Comparison of ENCODE assay signal across 8 mouse cellular contexts in genomic region chr3:36612687-36613086, GRCm38 (mm10). TPM values are rescaled to one million over a fixed set of nuclear protein-coding genes. Genes with fewer than 3 reads are reported as not detected.
A peak's percentile ranks its signal among the peaks of the same experiment; 100 is the strongest.
DNase-seq lines count a peak whose midpoint lies in the region; ATAC-seq and TF ChIP-seq lines count a peak whose summit lies in the region.

No protein-coding gene starts in this region.

- ATAC-seq in limb, embryonic 11.5 days (ENCODE audit: insufficient number of reproducible peaks, low FRiP score, low TSS enrichment, low read depth), result peak; percentile 40; the same call in 1 of the 2 replicates
- peak; percentile 47 for ATAC-seq in neural tube, embryonic 14.5 days (ENCODE audit: low read depth)

- H3K9ac ChIP-seq in limb, embryonic 11.5 days (ENCODE audit: low read length), result peak overlapping the region; percentile 75
- peak overlapping the region; percentile 86 for H3K9ac ChIP-seq in neural tube, embryonic 14.5 days (replicated peaks; ENCODE audit: low read depth, low read length)

- TF ChIP-seq POLR2A in spleen, adult 2 months (IDR thresholded peaks at IDR 0.05; ENCODE audit: low read depth, low read length), result no peak

- no peaks in the 10 kb centered on the region; the same call in 1 of the 2 replicates for H3K4me1 ChIP-seq in spleen, adult 2 months (ENCODE audit: control insufficient read depth, insufficient read depth, insufficient read length)
- no peaks in the 10 kb centered on the region for H3K4me1 ChIP-seq in limb, embryonic 11.5 days (ENCODE audit: control insufficient read depth, insufficient read depth, low read length)
- H3K4me1 ChIP-seq in neural tube, embryonic 14.5 days (ENCODE audit: control insufficient read depth, insufficient read depth, low read length), result no peaks in the 10 kb centered on the region; the same call in 1 of the 2 replicates

- DNase-seq in adrenal gland, postnatal 14 days, result peak; percentile 4
- DNase-seq in adrenal gland, postnatal 4 days (ENCODE audit: low spot score in 2 of 2), result no peak
- DNase-seq in spleen, adult 2 months (ENCODE audit: low read depth in 1 of 2, low spot score in 2 of 2), result no peak
- no peak for DNase-seq in spleen, postnatal 10 days (ENCODE audit: low spot score in 2 of 2)
- no peak for DNase-seq in limb, embryonic 11.5 days (ENCODE audit: low spot score)
- no peak for DNase-seq in gastrocnemius, postnatal 10 days
- no peak for DNase-seq in urinary bladder, postnatal 36 days (ENCODE audit: low spot score in 2 of 2)

- no peak overlapping the region for H3K27ac ChIP-seq in spleen, adult 2 months (ENCODE audit: insufficient read depth, low read length)
- H3K27ac ChIP-seq in limb, embryonic 11.5 days (replicated peaks; ENCODE audit: low read depth, low read length), result no peak overlapping the region
- peak overlapping the region; percentile 72 for H3K27ac ChIP-seq in neural tube, embryonic 14.5 days (ENCODE audit: low read depth, low read length)

- H3K27me3 ChIP-seq in spleen, adult 2 months (ENCODE audit: control insufficient read depth, insufficient read depth, low read length), result no peaks in the 10 kb centered on the region
- no peaks in the 10 kb centered on the region for H3K27me3 ChIP-seq in limb, embryonic 11.5 days (ENCODE audit: control insufficient read depth, insufficient read depth, low read length)
- H3K27me3 ChIP-seq in neural tube, embryonic 14.5 days (ENCODE audit: control insufficient read depth, insufficient read depth, low read length), result no peaks in the 10 kb centered on the region

- H3K4me2 ChIP-seq in limb, embryonic 11.5 days (ENCODE audit: low read depth, severe bottlenecking), result peak overlapping the region; percentile 69
- peak overlapping the region; percentile 68 for H3K4me2 ChIP-seq in neural tube, embryonic 14.5 days (ENCODE audit: low read depth, low read length)

- TF ChIP-seq CTCF in spleen, adult 2 months (IDR thresholded peaks at IDR 0.05; ENCODE audit: extremely low read depth, insufficient read depth, insufficient read length, insufficient replicate concordance), result no peak

- WGBS in spleen, adult 2 months, result 42% methylated on average over 6 of the region's 6 CpGs
- 5% methylated on average over 6 of the region's 6 CpGs for WGBS in limb, embryonic 11.5 days
- 6% methylated on average over 6 of the region's 6 CpGs for WGBS in neural tube, embryonic 14.5 days

- no peaks in the 10 kb centered on the region for H3K36me3 ChIP-seq in spleen, adult 2 months (ENCODE audit: control insufficient read depth, insufficient read depth, low read length)
- no peaks in the 10 kb centered on the region for H3K36me3 ChIP-seq in limb, embryonic 11.5 days (ENCODE audit: control insufficient read depth, insufficient read depth, low read length)
- no peaks in the 10 kb centered on the region for H3K36me3 ChIP-seq in neural tube, embryonic 14.5 days (ENCODE audit: control insufficient read depth, insufficient read depth, low read length)

- no peaks in the 10 kb centered on the region for H3K9me3 ChIP-seq in limb, embryonic 11.5 days (ENCODE audit: control insufficient read depth, low read length)
- no peaks in the 10 kb centered on the region for H3K9me3 ChIP-seq in neural tube, embryonic 14.5 days (ENCODE audit: control insufficient read depth, low read length)

- peak overlapping the region; percentile 55; the same call in 1 of the 2 replicates for H3K4me3 ChIP-seq in spleen, adult 2 months (ENCODE audit: extremely low read depth, insufficient read depth, insufficient read length)
- H3K4me3 ChIP-seq in limb, embryonic 11.5 days (ENCODE audit: low read depth, low read length), result peak overlapping the region; percentile 65
- peak overlapping the region; percentile 67 for H3K4me3 ChIP-seq in neural tube, embryonic 14.5 days (ENCODE audit: low read depth, low read length)

RNA-seq across cellular contexts. Expression of gene Bbs7, which starts 0.6 kb away (rescaled TPM):
- 9.0 and 11.8 TPM in 2 replicates for total RNA-seq in adrenal gland, postnatal 14 days (2021)
- 10 to 100 TPM; 12.3 to 13.6 TPM for total RNA-seq in adrenal gland, postnatal 4 days (2021)
- 0.21 and 0.62 TPM in 2 replicates for polyA plus RNA-seq in spleen, adult 2 months (2012; rRNA removed)
- polyA plus RNA-seq in limb, embryonic 11.5 days (2014; fragmentation: Nextera tagmentation; extraction: Ambion mirVana), result 18.1 and 20.8 TPM in 2 replicates
- polyA plus RNA-seq in neural tube, embryonic 14.5 days (2014; fragmentation: Nextera tagmentation; extraction: Ambion mirVana), result 20.3 and 22.1 TPM in 2 replicates
- total RNA-seq in gastrocnemius, postnatal 10 days (2021), result 1 to 10 TPM; 6.0 to 7.7 TPM

RNA-seq across cellular contexts. Expression of gene Ccna2, which starts 40.7 kb away (rescaled TPM):
- 28.7 and 30.6 TPM in 2 replicates for total RNA-seq in adrenal gland, postnatal 14 days (2021)
- 10 to 100 TPM; 54.0 to 56.6 TPM for total RNA-seq in adrenal gland, postnatal 4 days (2021)
- 31.1 and 85.0 TPM in 2 replicates for polyA plus RNA-seq in spleen, adult 2 months (2012; rRNA removed)
- 277 and 284 TPM in 2 replicates for polyA plus RNA-seq in limb, embryonic 11.5 days (2014; fragmentation: Nextera tagmentation; extraction: Ambion mirVana)
- polyA plus RNA-seq in neural tube, embryonic 14.5 days (2014; fragmentation: Nextera tagmentation; extraction: Ambion mirVana), result 15.2 and 21.5 TPM in 2 replicates
- 10 to 100 TPM; 18.4 to 21.8 TPM for total RNA-seq in gastrocnemius, postnatal 10 days (2021)
